Mouse (Mus musculus) mouse embryonic stem cell (cell line): ENCODE results near the gene Art3.

ENCODE experiments used
- in situ Hi-C, 2 experiments: fragments of 300-500 bp; cut with MboI; formaldehyde crosslinking; loops; 1 replicate in 1 of 2; 3 replicates in 1 of 2; pipeline ENCODE4 v1.14.3; 2019 to 2020; ENCODE audit warnings: low sequenced_read_pairs in 2 of 2, low pct_unique_long_range_greater_than_20kb in 1 of 2, mixed read lengths in 1 of 2; ENCODE audit not compliant: unreplicated experiment in 1 of 2

Art3 gene

DNA sequence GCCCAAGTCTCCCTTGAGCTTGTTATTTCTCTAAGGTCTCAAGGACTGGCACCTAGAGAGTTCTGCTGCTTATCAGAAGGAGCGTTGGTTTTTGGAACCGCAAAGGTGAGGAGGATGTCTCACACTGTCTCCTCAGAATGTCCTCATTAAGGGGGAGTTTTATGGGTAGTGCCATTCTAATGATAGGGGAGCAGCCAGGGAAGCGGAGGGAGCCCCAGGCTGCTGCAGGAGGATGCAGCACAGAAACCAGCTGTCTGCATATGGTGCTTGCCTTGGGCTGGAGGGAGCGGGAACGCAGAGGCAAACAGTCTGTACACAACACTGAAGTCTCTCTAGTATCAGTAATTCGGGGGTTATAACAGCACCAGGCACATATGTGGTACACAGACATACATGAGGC, 39.3 kb downstream of the Art3 start:
- in situ Hi-C loops = no loop called here

DNA sequence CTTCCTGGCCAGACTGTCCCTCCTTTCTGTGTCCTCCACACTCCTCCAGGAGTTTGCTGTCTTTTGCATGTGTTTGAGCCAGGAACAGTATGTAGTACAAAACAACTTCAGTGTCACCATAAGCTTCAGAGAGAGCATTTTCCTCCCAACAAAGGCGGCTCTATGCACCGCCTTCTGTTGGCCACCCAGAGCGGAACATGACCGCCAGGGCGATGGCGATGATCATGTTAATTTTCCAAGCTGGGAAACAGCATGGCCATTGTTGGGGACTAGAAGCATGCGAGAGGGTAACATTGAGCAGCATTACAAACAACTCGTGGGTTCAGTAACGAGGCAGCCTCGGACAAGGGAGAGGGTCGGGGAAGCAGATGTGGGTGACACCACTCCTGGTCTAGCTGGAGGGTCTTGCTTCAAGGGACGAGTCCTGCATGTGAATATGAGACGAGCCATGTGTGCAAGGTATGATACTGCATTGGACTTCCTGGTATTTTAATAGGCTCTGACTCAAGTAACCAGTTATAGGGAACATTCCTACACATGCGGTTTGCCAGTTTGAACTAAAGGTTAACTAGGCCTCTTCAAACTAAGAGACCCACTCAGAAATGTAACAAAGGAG, 39.8 kb downstream of the Art3 start:
- in situ Hi-C loops = no loop called here

DNA sequence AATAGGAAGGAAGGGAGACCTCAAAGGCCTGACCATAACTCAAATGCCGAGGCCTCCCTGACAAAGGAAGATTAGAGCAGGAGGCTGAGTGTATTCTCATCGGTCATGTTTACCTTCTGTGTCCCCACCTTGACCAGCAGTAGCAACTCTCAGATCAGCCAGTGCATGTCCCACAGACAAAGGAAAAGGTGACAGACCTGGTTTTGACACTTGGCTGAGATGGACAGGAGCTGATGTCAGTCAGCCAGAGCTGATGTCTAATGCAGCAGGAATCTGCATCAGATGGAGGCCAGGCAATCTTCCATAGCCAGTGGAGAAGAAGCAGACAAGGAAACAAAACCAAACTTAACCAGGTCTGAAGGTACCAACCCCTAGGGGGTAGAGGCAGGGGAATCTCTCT, 41.0 kb downstream of the Art3 start:
- in situ Hi-C loops = no loop called here

DNA sequence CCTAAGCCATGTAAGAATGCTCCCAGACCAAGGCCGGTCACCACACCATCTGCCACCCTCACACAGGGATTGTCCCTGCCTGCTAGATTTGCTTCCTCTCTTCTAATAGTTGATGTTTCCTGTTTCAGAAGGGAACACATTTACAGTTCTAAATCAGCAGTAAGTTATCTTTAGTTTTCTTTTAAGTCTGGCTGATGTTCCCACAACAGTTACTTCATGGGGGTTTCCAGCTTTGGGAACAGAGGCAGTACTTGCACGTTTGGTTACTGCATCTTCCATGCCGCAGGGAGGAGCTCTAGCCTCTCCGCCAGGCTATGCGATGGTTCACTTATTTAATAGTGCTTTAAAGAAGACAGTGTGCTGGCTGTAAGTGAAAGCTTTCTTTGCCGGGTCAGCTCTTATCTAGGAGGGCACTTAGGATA, 43.1 kb downstream of the Art3 start:
- in situ Hi-C loops = loop anchor here (5.0 kb wide), 1 partner anchor 57 kb away; no protein-coding TSS in a partner anchor

DNA sequence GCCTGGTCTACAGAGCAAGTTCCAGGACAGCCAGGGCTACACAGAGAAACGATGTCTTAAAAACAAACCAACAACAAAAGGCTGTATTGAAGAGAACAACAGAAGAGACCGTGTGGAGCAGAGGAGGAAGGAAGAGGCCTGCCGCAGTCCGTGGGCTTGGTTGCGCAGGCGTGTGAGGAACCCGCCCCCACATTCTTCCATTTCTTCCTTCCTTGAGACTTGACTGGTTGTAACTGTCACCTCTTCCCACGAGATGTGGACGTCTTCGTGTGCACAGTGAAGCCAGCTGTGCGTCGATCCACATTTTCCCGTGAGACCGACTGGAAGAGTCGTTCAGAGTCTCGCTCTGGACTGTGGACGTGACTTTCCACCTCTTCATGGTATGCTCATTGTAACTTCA, 43.7 kb downstream of the Art3 start:
- in situ Hi-C loops = loop anchor here (5.0 kb wide), 1 partner anchor 58 kb away; no protein-coding TSS in a partner anchor

DNA sequence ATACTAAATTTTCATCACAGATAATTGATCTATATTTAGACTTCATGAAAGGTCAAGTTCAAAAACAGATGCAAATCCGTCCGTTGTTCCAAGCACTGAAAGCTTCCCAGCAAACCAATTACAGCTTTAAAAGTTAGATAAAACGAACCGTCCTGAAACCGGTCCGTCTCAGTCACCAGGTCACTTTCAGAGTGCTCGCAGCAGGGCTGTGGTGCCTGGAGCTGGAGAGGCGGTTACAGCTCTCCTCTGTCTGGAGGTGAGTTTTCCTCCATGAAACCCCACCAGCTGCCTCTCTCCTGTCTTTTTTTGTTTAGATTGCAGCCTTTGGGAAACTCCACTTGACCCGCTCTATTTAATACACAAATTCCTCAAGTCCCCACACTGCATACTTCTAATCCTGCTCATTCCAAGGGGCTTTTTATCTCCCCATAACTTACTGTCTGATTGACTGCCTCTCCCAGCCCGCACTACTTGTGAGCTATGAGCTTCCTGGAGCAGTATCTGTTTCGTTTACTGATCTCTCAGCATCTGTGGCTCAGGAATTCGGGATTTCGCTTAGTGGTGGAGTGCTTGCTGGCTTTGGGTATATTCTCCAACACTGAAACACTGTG, 45.3 kb downstream of the Art3 start:
- in situ Hi-C loops = loop anchor here (5.0 kb wide), 1 partner anchor 60 kb away; no protein-coding TSS in a partner anchor

DNA sequence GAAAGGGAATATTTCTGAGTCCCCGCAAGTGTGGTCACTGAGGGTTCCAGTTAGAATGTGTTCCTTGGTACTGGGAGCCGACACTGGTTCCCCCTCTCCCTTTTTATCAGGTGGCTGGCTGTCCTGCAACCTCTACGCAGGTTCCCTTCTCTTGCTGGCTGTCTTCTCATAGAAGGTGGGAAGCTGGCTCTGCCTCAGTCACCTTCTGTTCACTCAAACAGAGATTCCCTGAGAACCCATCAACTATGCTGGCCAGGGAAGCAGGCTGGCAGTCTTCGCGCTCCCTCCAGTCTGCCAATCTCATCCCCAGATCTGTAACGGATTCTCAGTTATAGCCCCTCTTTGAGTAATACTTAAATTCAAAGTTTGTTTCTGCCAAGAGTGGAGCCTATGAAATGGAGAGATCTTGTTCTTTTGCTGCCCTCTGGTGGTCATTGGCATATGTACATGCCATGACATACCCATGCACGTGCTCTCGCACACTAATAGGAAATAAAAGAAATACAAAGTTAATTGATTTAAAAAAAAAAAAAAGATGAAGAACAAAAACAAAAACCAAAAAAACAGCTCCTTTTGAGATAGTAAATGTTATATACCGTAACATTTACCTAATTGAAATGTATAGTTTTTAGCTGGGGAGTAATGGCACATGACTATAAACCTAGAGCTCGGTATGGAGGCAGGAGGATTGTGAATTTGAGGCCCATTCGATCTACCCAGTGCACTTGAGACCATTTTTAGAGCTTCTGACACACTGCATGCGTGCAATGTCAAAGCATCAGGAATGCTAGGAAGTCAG, 50.1 kb downstream of the Art3 start:
- in situ Hi-C loops = no loop called here

DNA sequence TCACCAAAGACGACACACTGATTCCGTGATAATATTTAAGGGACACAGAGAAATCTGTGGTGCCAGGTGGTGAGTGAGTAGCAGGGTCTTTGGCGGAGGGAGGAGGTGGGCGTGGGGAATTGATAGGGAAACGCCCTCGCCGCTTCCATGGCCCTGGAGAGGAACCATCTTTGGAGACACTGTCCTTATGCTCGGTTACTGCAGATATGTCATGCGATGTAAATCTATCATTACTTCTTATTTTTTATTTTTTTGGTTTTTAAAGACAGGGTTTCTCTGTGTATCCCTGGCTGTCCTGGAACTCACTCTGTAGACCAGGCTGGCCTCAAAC, 50.7 kb downstream of the Art3 start:
- in situ Hi-C loops = no loop called here

DNA sequence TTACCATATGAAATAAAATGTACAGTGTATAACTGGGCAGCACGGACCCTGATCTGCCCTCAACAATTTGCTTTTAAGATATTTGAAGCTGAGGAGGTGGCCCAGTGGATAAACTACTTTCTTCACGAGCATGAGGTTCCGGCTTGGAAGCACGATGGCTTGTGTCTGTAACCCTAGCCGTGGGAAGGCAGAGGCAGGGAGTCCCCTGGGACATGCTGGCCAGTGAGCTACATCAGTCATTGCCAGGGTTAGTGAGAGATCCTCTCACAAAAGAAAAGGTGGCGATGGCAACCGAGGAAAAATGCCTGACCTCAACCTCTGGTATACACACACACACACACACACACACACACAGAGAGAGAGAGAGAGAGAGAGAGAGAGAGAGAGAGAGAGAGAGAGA, 52.1 kb downstream of the Art3 start:
- in situ Hi-C loops = no loop called here

DNA sequence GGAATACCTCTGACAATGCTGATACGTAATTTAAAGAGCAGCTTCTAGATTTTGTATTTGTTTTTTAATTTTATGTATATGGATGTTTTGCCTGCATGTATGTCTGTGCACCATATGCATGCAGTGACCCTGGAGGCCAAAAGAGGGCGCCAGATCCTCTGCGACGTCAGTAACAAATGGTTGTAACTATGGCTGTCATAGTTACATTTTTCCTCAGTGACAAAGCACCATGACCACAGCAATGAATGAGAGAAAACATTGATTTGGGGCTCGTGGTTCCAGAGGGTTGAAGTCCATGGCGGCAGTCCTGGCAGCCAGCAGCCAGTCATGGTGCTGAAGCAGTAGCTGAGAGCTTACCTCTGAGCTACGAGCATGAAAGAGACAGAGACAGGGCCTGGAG, 53.2 kb downstream of the Art3 start:
- in situ Hi-C loops = no loop called here

DNA sequence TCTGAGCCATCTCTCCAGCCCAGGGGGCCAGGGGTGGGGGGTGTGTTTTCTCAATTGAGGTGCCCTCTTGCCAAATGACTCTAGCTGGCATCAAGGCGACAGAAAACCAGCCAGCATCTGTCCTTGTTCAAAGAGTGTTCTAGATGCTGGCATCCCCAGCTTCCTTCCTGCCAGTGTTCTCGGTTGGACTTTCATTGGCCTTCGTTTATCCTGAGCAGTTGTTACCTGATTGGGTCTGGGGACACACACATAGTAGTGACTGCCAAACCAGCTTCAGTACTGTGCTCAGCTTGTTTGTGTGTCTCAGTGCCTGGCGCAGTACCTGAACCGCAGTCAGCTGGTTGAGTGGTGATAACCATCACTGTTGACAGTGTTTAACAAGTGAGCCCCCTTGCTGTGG, 54.5 kb downstream of the Art3 start:
- in situ Hi-C loops = no loop called here

DNA sequence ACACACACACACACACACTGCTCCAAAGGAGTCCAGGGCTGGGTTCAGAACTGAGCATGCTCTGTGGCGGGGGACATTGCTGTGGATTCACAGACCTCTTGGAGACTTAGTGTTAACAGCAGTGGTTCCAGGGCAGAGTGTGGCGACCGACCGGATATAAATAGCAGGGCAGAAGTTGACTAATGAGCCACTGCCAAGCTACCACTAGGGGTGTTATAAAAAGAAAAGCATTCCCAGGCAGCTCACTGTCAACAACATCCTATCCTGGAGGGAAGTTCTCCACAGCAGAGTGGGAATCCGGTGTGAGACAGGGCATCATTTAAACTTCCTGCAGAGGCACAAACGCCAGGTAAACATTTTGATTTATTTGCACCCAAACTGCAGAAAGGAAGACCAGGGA, 55.0 kb downstream of the Art3 start:
- in situ Hi-C loops = no loop called here

DNA sequence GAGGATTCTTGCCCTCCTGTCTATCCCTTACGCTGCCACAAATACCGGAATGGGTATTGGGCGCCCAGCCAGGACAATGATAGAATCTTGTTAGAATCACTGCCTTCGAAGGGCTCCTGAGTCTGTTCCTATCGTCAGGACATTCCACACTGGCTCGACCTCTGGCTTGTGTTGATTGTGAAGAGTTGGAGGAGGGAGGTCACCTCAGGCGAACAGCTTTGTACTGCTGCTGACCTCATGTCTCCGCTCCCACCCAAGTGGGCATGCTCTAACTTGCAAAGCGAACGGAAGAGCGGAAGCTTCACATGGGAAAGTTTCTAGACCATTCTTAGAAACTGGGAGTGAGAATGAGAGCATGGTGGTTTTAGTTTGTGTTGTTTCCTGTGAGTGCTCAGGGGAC, 55.8 kb downstream of the Art3 start:
- in situ Hi-C loops = no loop called here

DNA sequence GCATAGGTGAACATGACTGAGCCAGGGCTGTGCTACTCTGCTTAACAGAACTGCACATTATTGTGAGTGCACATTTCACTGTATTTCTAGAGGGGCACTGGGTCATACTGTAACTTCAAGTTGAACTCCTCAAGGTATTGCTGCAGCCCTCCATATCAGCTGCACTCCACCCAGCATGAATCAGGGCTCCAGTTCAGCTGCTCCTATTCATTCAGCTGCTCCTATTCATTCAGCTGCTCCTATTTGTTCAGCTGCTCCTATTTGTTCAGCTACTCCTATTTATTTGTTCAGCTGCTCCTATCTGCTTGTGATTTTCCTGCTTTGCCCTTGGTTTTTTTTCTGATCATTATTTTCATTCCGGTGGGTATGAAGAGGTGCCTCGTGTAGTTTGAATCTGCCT, 58.4 kb downstream of the Art3 start:
- in situ Hi-C loops = no loop called here

DNA sequence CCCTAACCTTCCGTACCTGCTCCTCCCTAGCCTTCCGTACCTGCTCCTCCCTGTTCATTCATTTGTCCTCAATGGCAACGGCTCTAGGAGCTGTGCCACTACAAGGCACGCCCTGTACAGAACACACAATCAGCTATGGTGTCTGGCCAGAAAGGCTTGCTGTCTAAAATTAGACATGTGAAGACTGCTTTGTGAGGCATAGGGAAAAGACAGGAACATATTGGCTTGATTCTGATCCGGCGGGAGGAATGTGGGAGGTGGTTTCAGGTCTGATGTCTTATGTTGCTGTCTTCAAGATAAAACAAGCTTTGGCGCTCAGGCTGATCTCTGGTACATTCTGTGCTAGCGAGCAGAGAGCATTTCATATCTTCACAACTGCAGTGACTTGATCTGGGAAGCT, 59.0 kb downstream of the Art3 start:
- in situ Hi-C loops = no loop called here

DNA sequence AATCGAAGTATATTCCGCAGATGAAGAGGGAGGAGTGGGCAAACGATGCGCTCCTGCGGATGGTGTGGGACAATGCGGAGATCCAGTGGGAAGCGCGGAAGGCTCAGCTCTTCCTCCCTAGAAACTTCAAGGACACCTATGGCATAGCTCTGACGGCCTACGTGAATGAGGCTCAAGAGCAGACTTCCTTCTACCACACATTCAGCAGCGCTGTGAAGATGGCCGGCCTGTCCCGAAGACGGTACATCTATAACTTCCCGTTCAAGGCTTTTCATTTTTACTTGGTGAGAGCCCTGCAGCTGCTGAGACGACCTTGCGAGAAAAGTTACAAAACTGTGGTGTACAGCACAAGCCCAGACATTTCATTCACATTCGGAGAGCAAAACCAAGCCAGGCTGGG, 60.9 kb downstream of the Art3 start:
- in situ Hi-C loops = no loop called here

DNA sequence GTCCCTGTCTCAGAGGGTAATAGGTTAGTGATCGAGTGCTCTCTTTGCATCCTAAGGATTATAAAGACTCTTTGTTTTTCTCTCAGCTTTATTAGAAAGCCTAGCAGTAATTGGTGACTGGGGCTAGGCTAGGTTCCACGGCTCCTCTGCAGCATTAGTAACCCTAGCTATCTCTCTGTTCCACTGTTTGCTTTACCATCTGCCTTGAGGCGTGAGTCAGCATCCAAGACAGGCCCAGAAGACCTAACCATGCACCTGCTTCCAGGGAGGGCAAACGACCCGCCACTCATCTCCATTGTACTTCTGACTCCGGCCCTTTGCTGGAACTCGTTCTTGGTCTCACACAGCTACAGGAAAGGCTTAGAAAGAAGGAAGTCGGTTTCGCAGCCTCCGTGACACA, 62.2 kb downstream of the Art3 start:
- in situ Hi-C loops = no loop called here

DNA sequence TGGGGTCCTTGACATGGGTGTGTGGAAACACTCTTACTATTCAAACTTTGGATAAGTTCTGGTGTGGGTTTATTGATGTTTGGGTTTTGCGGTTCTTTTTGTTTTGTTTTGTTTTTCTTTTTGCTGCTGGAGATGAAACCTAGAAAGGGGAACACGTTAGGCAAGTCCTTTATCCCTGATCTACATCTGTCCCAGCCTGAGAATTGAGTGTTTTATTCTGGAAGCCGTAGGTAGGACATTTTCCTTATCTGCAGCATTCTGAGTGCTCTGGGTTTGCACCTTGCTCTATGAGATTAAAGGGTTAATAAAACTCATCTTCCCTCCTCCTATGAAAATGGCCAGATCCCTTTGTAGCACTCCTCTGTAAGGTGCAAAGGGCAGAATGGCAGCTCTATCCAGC, 64.1 kb downstream of the Art3 start:
- in situ Hi-C loops = no loop called here

DNA sequence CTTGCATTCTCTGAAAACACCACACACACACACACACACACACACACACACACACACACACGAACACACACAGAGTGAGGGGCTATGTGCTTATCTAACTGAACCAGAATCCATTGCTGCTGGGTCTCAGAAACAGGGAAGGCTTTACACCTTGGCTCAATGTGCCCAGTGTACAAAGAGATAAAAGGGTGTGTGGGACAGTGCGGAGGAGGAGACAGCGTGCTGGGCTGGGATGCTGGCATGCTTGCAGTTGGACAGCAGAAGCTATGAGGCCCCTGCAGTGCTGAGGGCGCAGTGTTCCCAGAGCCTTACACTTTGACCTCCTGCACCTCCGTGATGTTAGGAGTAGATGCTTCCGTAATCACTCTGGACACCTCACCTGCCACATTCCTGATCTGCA, 64.8 kb downstream of the Art3 start:
- in situ Hi-C loops = no loop called here

DNA sequence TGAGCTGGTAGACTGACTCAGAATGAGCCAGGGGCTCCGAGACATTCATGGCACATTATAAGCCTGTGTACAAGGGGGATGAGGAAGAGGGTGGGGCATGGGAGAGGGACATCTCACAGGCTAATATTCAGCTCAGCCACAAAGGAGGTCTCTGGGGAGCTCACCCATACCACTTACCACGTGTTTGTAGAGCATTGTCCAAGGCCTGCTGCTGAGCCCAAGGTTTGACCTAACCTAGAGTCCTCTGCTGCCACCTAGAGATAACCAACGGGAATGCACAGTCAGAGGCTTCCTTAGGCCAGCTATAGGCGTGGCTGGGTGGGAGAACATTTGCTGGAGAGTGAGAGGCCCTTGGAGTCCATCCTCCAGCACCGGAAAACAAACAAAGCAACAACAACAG, 66.5 kb downstream of the Art3 start:
- in situ Hi-C loops = no loop called here
